Mouse (Mus musculus) CD4-positive, CD25-positive, alpha-beta regulatory T cell, adult 2 months (primary cell): ENCODE measurements around the gene Mkln1.

ENCODE experiments used
- DNase-seq: peaks from one replicate; pipeline ENCODE4 v3.0.0-alpha.2; 2012; ENCODE audit warnings: low read depth, low spot score

Gene Mkln1

GRCm38 (mm10) chr6:31397775-31398430 is 632 bp upstream of the Mkln1 start:
- peak; percentile 18 for DNase-seq

GRCm38 (mm10) chr6:31399206-31399549 is 643 bp downstream of the Mkln1 start:
- no peak for DNase-seq

GRCm38 (mm10) chr6:31399566-31399965 is 1.0 kb downstream of the Mkln1 start:
- peak; percentile 17 for DNase-seq

GRCm38 (mm10) chr6:31411017-31411416 is 12.5 kb downstream of the Mkln1 start:
- no peak for DNase-seq

GRCm38 (mm10) chr6:31412487-31412886 is 14.0 kb downstream of the Mkln1 start:
- DNase-seq, result peak; percentile 74

GRCm38 (mm10) chr6:31413556-31413955 is 15.0 kb downstream of the Mkln1 start:
- no peak for DNase-seq

GRCm38 (mm10) chr6:31414303-31414702 is 15.8 kb downstream of the Mkln1 start:
- no peak for DNase-seq

- no peak for DNase-seq
Measured at GRCm38 (mm10) chr6:31425428-31425827, 26.9 kb downstream of the Mkln1 start.

GRCm38 (mm10) chr6:31437264-31437663 is 38.7 kb downstream of the Mkln1 start:
- no peak for DNase-seq

GRCm38 (mm10) chr6:31445258-31445657 is 46.7 kb downstream of the Mkln1 start:
- no peak for DNase-seq

GRCm38 (mm10) chr6:31453735-31454134 is 55.2 kb downstream of the Mkln1 start:
- peak; percentile 57 for DNase-seq

GRCm38 (mm10) chr6:31455376-31455775 is 56.8 kb downstream of the Mkln1 start:
- no peak for DNase-seq

GRCm38 (mm10) chr6:31456988-31457387 is 58.5 kb downstream of the Mkln1 start:
- DNase-seq, result no peak

GRCm38 (mm10) chr6:31469431-31469830 is 70.9 kb downstream of the Mkln1 start:
- no peak for DNase-seq

GRCm38 (mm10) chr6:31478221-31478620 is 79.7 kb downstream of the Mkln1 start:
- peak; percentile 9 for DNase-seq

GRCm38 (mm10) chr6:31480008-31480407 is 81.5 kb downstream of the Mkln1 start:
- no peak for DNase-seq

GRCm38 (mm10) chr6:31486601-31487000 is 88.1 kb downstream of the Mkln1 start:
- DNase-seq, result no peak

GRCm38 (mm10) chr6:31489950-31490349 is 91.4 kb downstream of the Mkln1 start:
- DNase-seq, result peak; percentile 35

- DNase-seq, result peak; percentile 10
Measured at GRCm38 (mm10) chr6:31495122-31495731, 96.7 kb downstream of the Mkln1 start.

- DNase-seq, result no peak
Measured at GRCm38 (mm10) chr6:31496227-31496626, 97.7 kb downstream of the Mkln1 start.

- DNase-seq, result no peak
Measured at GRCm38 (mm10) chr6:31499836-31500235, 101.3 kb downstream of the Mkln1 start.

- no peak for DNase-seq
Measured at GRCm38 (mm10) chr6:31500260-31500659, 101.7 kb downstream of the Mkln1 start.

- DNase-seq, result no peak
Measured at GRCm38 (mm10) chr6:31500691-31501090, 102.2 kb downstream of the Mkln1 start.

- no peak for DNase-seq
Measured at GRCm38 (mm10) chr6:31502614-31503013, 104.1 kb downstream of the Mkln1 start.
